15 mouse cellular contexts compared by ENCODE assay signal in genomic region chr12:44548465-44548864, GRCm38 (mm10).
DNase-seq lines count a peak whose midpoint lies in the region; ATAC-seq and TF ChIP-seq lines count a peak whose summit lies in the region.
"Had no signal": no experiment of that assay in that cellular context is flagged by ENCODE, and none has a peak within 500 bp of the region (broad histone marks: within the 10 kb centered on the region; RNA-seq: fewer than 3 reads in every experiment).

No protein-coding gene starts in this region.

- no peaks in the 10 kb centered on the region for H3K27me3 ChIP-seq in forebrain, embryonic 12.5 days
- peaks cover 26% of the 10 kb centered on the region for H3K27me3 ChIP-seq in forebrain, embryonic 10.5 days (ENCODE audit: poor library complexity, severe bottlenecking)
- no peaks in the 10 kb centered on the region for H3K27me3 ChIP-seq in lung, embryonic 14.5 days (ENCODE audit: insufficient read depth, low read length)
- H3K27me3 ChIP-seq in midbrain, embryonic 16.5 days (ENCODE audit: control insufficient read depth, insufficient read depth, low read depth, low read length), result no peaks in the 10 kb centered on the region
- no peaks in the 10 kb centered on the region for H3K27me3 ChIP-seq in midbrain, postnatal 0 days (ENCODE audit: insufficient read depth, low read length)
- H3K27me3 ChIP-seq: embryonic facial prominence, embryonic 12.5 days had no signal

- peak; percentile 49; the same call in 1 of the 2 replicates for ATAC-seq in forebrain, embryonic 12.5 days (ENCODE audit: low FRiP score)
- ATAC-seq in lung, embryonic 14.5 days (ENCODE audit: insufficient read depth), result no peak
- 0 out of 2 replicates have a peak, but pooled peaks have one; percentile 33 for ATAC-seq in midbrain, embryonic 16.5 days
- ATAC-seq in midbrain, postnatal 0 days (ENCODE audit: low FRiP score), result no peak
- ATAC-seq: activated CD4-positive, CD25-positive, alpha-beta regulatory T cell, adult 4 months; inflammation-experienced regulatory T-cells, adult 6 months had no signal

- H3K4me1 ChIP-seq in forebrain, embryonic 12.5 days, result peaks cover 21% of the 10 kb centered on the region
- peaks cover 25% of the 10 kb centered on the region for H3K4me1 ChIP-seq in forebrain, embryonic 10.5 days
- H3K4me1 ChIP-seq in lung, embryonic 14.5 days (ENCODE audit: insufficient read depth), result no peaks in the 10 kb centered on the region
- H3K4me1 ChIP-seq in midbrain, embryonic 16.5 days (ENCODE audit: control insufficient read depth, insufficient read depth, low read length), result no peaks in the 10 kb centered on the region
- H3K4me1 ChIP-seq in midbrain, postnatal 0 days (ENCODE audit: insufficient read depth, low read length), result no peaks in the 10 kb centered on the region
- H3K4me1 ChIP-seq: embryonic facial prominence, embryonic 12.5 days had no signal

- WGBS in forebrain, embryonic 12.5 days, result 65% methylated on average over 9 of the region's 9 CpGs
- 69% methylated on average over 9 of the region's 9 CpGs for WGBS in forebrain, embryonic 10.5 days
- 30% methylated on average over 9 of the region's 9 CpGs for WGBS in lung, embryonic 14.5 days
- 69% methylated on average over 9 of the region's 9 CpGs for WGBS in midbrain, embryonic 16.5 days
- WGBS in midbrain, postnatal 0 days, result 68% methylated on average over 9 of the region's 9 CpGs

- H3K36me3 ChIP-seq in forebrain, embryonic 12.5 days (replicated peaks), result peaks cover 3% of the 10 kb centered on the region; the same call in 1 of the 2 replicates
- H3K36me3 ChIP-seq in forebrain, embryonic 10.5 days (replicated peaks), result no peaks in the 10 kb centered on the region
- H3K36me3 ChIP-seq in lung, embryonic 14.5 days (ENCODE audit: insufficient read depth), result no peaks in the 10 kb centered on the region
- H3K36me3 ChIP-seq in midbrain, embryonic 16.5 days (ENCODE audit: control insufficient read depth, insufficient read depth, low read length), result peaks cover 5% of the 10 kb centered on the region; the same call in 1 of the 2 replicates
- H3K36me3 ChIP-seq in midbrain, postnatal 0 days (ENCODE audit: insufficient read depth, low read length), result peaks cover 6% of the 10 kb centered on the region; the same call in 1 of the 2 replicates
- H3K36me3 ChIP-seq: embryonic facial prominence, embryonic 12.5 days had no signal

- H3K9me3 ChIP-seq in forebrain, embryonic 12.5 days, result no peaks in the 10 kb centered on the region
- H3K9me3 ChIP-seq in forebrain, embryonic 10.5 days, result no peaks in the 10 kb centered on the region
- H3K9me3 ChIP-seq in lung, embryonic 14.5 days (ENCODE audit: low read depth, low read length), result no peaks in the 10 kb centered on the region
- no peaks in the 10 kb centered on the region for H3K9me3 ChIP-seq in midbrain, embryonic 16.5 days (replicated peaks; ENCODE audit: control insufficient read depth, low read length, poor library complexity, severe bottlenecking)
- H3K9me3 ChIP-seq in midbrain, postnatal 0 days (ENCODE audit: low read length), result no peaks in the 10 kb centered on the region
- H3K9me3 ChIP-seq: embryonic facial prominence, embryonic 12.5 days had no signal

- no peak for DNase-seq in forebrain, embryonic 10.5 days (ENCODE audit: extremely low spot score, low spot score)
- DNase-seq in lung, embryonic 14.5 days, result peak; percentile 23
- no peak for DNase-seq in lung, postnatal 25 days (ENCODE audit: low spot score)
- DNase-seq in midbrain, postnatal 0 days (ENCODE audit: low spot score), result no peak
- DNase-seq in urinary bladder, postnatal 14 days (ENCODE audit: low spot score), result no peak
- no peak for DNase-seq in urinary bladder, adult 2 months (ENCODE audit: low spot score)
- DNase-seq: thymus, adult 18-20 months had no signal

- TF ChIP-seq CTCF in lung, embryonic 14.5 days (IDR thresholded peaks at IDR 0.05; ENCODE audit: low read depth), result no peak
- TF ChIP-seq CTCF in midbrain, postnatal 0 days (IDR thresholded peaks at IDR 0.05), result no peak

- no peak overlapping the region for H3K27ac ChIP-seq in forebrain, embryonic 12.5 days
- H3K27ac ChIP-seq in forebrain, embryonic 10.5 days, result no peak overlapping the region
- H3K27ac ChIP-seq in lung, embryonic 14.5 days (ENCODE audit: low read depth), result no peak overlapping the region
- no peak overlapping the region for H3K27ac ChIP-seq in midbrain, embryonic 16.5 days (ENCODE audit: low read length)
- no peak overlapping the region for H3K27ac ChIP-seq in midbrain, postnatal 0 days (ENCODE audit: low read depth, low read length)
- H3K27ac ChIP-seq: embryonic facial prominence, embryonic 12.5 days; heart, adult 2 months; left cerebral cortex, adult 2 months had no signal

- H3K9ac ChIP-seq in forebrain, embryonic 12.5 days, result no peak overlapping the region
- no peak overlapping the region for H3K9ac ChIP-seq in lung, embryonic 14.5 days
- H3K9ac ChIP-seq in midbrain, embryonic 16.5 days (ENCODE audit: low read depth, low read length), result no peak overlapping the region
- H3K9ac ChIP-seq in midbrain, postnatal 0 days (replicated peaks; ENCODE audit: low read length, poor library complexity, severe bottlenecking), result no peak overlapping the region
- H3K9ac ChIP-seq: embryonic facial prominence, embryonic 12.5 days had no signal

- no peak overlapping the region for H3K4me2 ChIP-seq in forebrain, embryonic 12.5 days
- no peak overlapping the region for H3K4me2 ChIP-seq in lung, embryonic 14.5 days
- no peak overlapping the region for H3K4me2 ChIP-seq in midbrain, embryonic 16.5 days (ENCODE audit: low read length)
- no peak overlapping the region for H3K4me2 ChIP-seq in midbrain, postnatal 0 days (ENCODE audit: low read depth, low read length, poor library complexity, severe bottlenecking)
- H3K4me2 ChIP-seq: embryonic facial prominence, embryonic 12.5 days had no signal

- no peak overlapping the region for H3K4me3 ChIP-seq in forebrain, embryonic 12.5 days (replicated peaks)
- no peak overlapping the region for H3K4me3 ChIP-seq in forebrain, embryonic 10.5 days
- H3K4me3 ChIP-seq in lung, embryonic 14.5 days (ENCODE audit: low read depth, low read length), result no peak overlapping the region
- H3K4me3 ChIP-seq in midbrain, embryonic 16.5 days (ENCODE audit: low read depth, low read length), result no peak overlapping the region
- no peak overlapping the region for H3K4me3 ChIP-seq in midbrain, postnatal 0 days (ENCODE audit: low read depth, low read length)
- H3K4me3 ChIP-seq: embryonic facial prominence, embryonic 12.5 days; heart, adult 2 months; left cerebral cortex, adult 2 months; myocyte had no signal

Comparison
In these comparisons a context has a peak if more than half of its experiments do, and no peak if none do; other contexts are left out.
1. ATAC-seq: peak in forebrain, embryonic 12.5 days (single experiment) and midbrain, embryonic 16.5 days (single experiment); none in lung, embryonic 14.5 days (single experiment) and midbrain, postnatal 0 days (single experiment).